Mouse (Mus musculus): ENCODE data around the gene Plpp7. TPM values are rescaled to one million over a fixed set of nuclear protein-coding genes. Genes with fewer than 3 reads are reported as not detected.
A peak's percentile ranks its signal among the peaks of the same experiment; 100 is the strongest.

Gene Plpp7
- polyA plus RNA-seq, 1 experiment, result 2.7 TPM

- TF ChIP-seq POLR2A (IDR thresholded peaks at IDR 0.05; ENCODE audit: borderline replicate concordance, low read depth, low read length) (no peak), CTCF (IDR thresholded peaks at IDR 0.05; ENCODE audit: low read depth, low read length) (no peak)
- no peak overlapping the region for H3K4me3 ChIP-seq (ENCODE audit: insufficient read depth, low read length)
- H3K4me1 ChIP-seq (ENCODE audit: control insufficient read depth, insufficient read depth, low read length), result peaks cover 40% of the 10 kb centered on the region
- no peak overlapping the region for H3K27ac ChIP-seq (ENCODE audit: insufficient read depth, low read depth, low read length)
Observed at GRCm38 (mm10) chr2:32150135-32150534, 54.8 kb downstream of the Plpp7 start.

GRCm38 (mm10) chr2:32150562-32150923 is 55.2 kb downstream of the Plpp7 start:
- peak overlapping the region; percentile 47 for H3K4me3 ChIP-seq (ENCODE audit: insufficient read depth, low read length)
- peaks cover 41% of the 10 kb centered on the region for H3K4me1 ChIP-seq (ENCODE audit: control insufficient read depth, insufficient read depth, low read length)
- peak overlapping the region; percentile 6; the same call in 1 of the 2 replicates for H3K27ac ChIP-seq (ENCODE audit: insufficient read depth, low read depth, low read length)
- TF ChIP-seq CTCF (IDR thresholded peaks at IDR 0.05; ENCODE audit: low read depth, low read length) (no peak), POLR2A (IDR thresholded peaks at IDR 0.05; ENCODE audit: borderline replicate concordance, low read depth, low read length) (no peak)

GRCm38 (mm10) chr2:32150924-32151659 is 55.8 kb downstream of the Plpp7 start, which contains the start of gene Prrc2b:
Gene Prrc2b (plus strand): TSS chr2:32151082.
- Histone ChIP-seq H3K27ac (ENCODE audit: insufficient read depth, low read depth, low read length) (peak within 1 kb of the TSS; percentile 78), H3K4me3 (ENCODE audit: insufficient read depth, low read length) (peak within 1 kb of the TSS; percentile 90), H3K4me1 (ENCODE audit: control insufficient read depth, insufficient read depth, low read length) (peaks cover 44% of the 10 kb centered on the region)
- no peak for TF ChIP-seq CTCF (IDR thresholded peaks at IDR 0.05; ENCODE audit: low read depth, low read length)
- no peak for TF ChIP-seq POLR2A (IDR thresholded peaks at IDR 0.05; ENCODE audit: borderline replicate concordance, low read depth, low read length)

- Histone ChIP-seq H3K4me3 (ENCODE audit: insufficient read depth, low read length) (peak overlapping the region; percentile 90), H3K4me1 (ENCODE audit: control insufficient read depth, insufficient read depth, low read length) (peaks cover 38% of the 10 kb centered on the region), H3K27ac (ENCODE audit: insufficient read depth, low read depth, low read length) (peak overlapping the region; percentile 78)
- no peak for TF ChIP-seq POLR2A (IDR thresholded peaks at IDR 0.05; ENCODE audit: borderline replicate concordance, low read depth, low read length)
- TF ChIP-seq CTCF (IDR thresholded peaks at IDR 0.05; ENCODE audit: low read depth, low read length), result no peak
Observed at GRCm38 (mm10) chr2:32151660-32152366, 56.5 kb downstream of the Plpp7 start.

- Histone ChIP-seq H3K27ac (ENCODE audit: insufficient read depth, low read depth, low read length) (peak overlapping the region; percentile 78), H3K4me3 (ENCODE audit: insufficient read depth, low read length) (peak overlapping the region; percentile 90), H3K4me1 (ENCODE audit: control insufficient read depth, insufficient read depth, low read length) (peaks cover 34% of the 10 kb centered on the region)
- no peak for TF ChIP-seq CTCF (IDR thresholded peaks at IDR 0.05; ENCODE audit: low read depth, low read length)
- no peak for TF ChIP-seq POLR2A (IDR thresholded peaks at IDR 0.05; ENCODE audit: borderline replicate concordance, low read depth, low read length)
Observed at GRCm38 (mm10) chr2:32152367-32153034, 57.2 kb downstream of the Plpp7 start.

- H3K4me3 ChIP-seq (ENCODE audit: insufficient read depth, low read length), result peak overlapping the region; percentile 90
- H3K27ac ChIP-seq (ENCODE audit: insufficient read depth, low read depth, low read length), result peak overlapping the region; percentile 19; the same call in 1 of the 2 replicates
- H3K4me1 ChIP-seq (ENCODE audit: control insufficient read depth, insufficient read depth, low read length), result peaks cover 34% of the 10 kb centered on the region
- TF ChIP-seq POLR2A (IDR thresholded peaks at IDR 0.05; ENCODE audit: borderline replicate concordance, low read depth, low read length) (no peak), CTCF (IDR thresholded peaks at IDR 0.05; ENCODE audit: low read depth, low read length) (no peak)
Observed at GRCm38 (mm10) chr2:32153041-32153790, 57.9 kb downstream of the Plpp7 start.

- peaks cover 34% of the 10 kb centered on the region for H3K4me1 ChIP-seq (ENCODE audit: control insufficient read depth, insufficient read depth, low read length)
- no peak overlapping the region for H3K27ac ChIP-seq (ENCODE audit: insufficient read depth, low read depth, low read length)
- TF ChIP-seq POLR2A (IDR thresholded peaks at IDR 0.05; ENCODE audit: borderline replicate concordance, low read depth, low read length) (no peak), CTCF (IDR thresholded peaks at IDR 0.05; ENCODE audit: low read depth, low read length) (no peak)
- no peak overlapping the region for H3K4me3 ChIP-seq (ENCODE audit: insufficient read depth, low read length)
Observed at GRCm38 (mm10) chr2:32153791-32154119, 58.4 kb downstream of the Plpp7 start.

- H3K4me3 ChIP-seq (ENCODE audit: insufficient read depth, low read length), result no peak overlapping the region
- no peak for TF ChIP-seq POLR2A (IDR thresholded peaks at IDR 0.05; ENCODE audit: borderline replicate concordance, low read depth, low read length)
- TF ChIP-seq CTCF (IDR thresholded peaks at IDR 0.05; ENCODE audit: low read depth, low read length), result no peak
- peaks cover 34% of the 10 kb centered on the region for H3K4me1 ChIP-seq (ENCODE audit: control insufficient read depth, insufficient read depth, low read length)
- peak overlapping the region; percentile 14 for H3K27ac ChIP-seq (ENCODE audit: insufficient read depth, low read depth, low read length)
Observed at GRCm38 (mm10) chr2:32154334-32154997, 59.1 kb downstream of the Plpp7 start.

All from bone marrow macrophage, adult 2 months (primary cell).